Mouse (Mus musculus): Measurements from ENCODE around the gene Nkx2-4. TPM values are rescaled to one million over a fixed set of nuclear protein-coding genes. Genes with fewer than 3 reads are reported as not detected.

Nkx2-4 gene
- polyA plus RNA-seq (2014; fragmentation: Illumina TruSeq; extraction: RNeasy Lipid Tissue Mini Kit (QIAGEN cat#74804); ENCODE audit: insufficient read depth, low read depth, low replicate concordance) = not detected

DNA sequence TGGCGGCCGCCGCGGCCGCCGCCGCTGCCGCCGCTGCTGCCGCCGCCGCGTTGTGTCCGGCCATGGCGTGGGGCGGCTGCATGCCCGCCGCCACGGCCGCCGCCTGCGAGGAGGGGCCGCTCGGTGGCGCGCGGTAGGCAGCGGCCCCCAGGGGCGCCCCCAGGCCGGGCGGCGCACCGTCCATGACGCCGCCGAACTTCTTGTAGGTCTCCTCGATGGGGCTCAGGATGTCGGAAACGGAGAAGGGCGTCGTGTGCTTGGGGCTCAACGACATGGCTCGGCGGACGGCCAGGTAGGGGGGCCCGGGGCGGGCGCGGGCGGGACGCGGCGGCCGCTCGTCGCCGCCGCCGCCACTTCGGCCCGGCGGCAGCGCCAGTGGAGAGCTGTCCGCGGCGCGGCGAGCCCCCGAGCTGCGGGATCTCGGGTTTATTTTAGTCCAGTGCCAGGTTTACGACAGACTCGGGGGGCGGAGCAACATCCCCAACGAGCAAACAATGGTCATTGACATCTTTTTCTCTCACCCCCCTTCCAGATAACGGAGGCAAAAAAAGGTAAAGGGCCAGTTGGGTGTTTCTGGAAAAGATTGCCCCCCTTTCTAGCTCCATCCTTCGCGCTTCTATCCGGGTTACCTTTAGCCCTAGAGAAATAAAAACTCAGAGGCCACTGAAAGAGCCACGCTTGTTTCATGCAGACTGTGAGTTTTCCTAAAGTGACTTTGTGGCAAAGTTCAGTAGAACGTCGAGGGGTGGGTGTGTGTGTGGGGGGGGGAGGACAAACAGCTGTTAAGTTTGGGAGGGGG lies at the start of gene Nkx2-4:
TSS of gene Nkx2-4 (minus strand) at position 374 of the 799 bp plus-strand sequence.

Other genes with a start within 250 kb of the Nkx2-4 start
- 32.5 TPM for gene Kiz, start 229.6 kb downstream of the Nkx2-4 start, polyA plus RNA-seq (2014; fragmentation: Illumina TruSeq; extraction: RNeasy Lipid Tissue Mini Kit (QIAGEN cat#74804); ENCODE audit: insufficient read depth, low read depth, low replicate concordance)
- 20.7 TPM for gene Xrn2, start 72.4 kb downstream of the Nkx2-4 start, polyA plus RNA-seq (2014; fragmentation: Illumina TruSeq; extraction: RNeasy Lipid Tissue Mini Kit (QIAGEN cat#74804); ENCODE audit: insufficient read depth, low read depth, low replicate concordance)
- not detected for gene Nkx2-2, start 108.8 kb upstream of the Nkx2-4 start, polyA plus RNA-seq (2014; fragmentation: Illumina TruSeq; extraction: RNeasy Lipid Tissue Mini Kit (QIAGEN cat#74804); ENCODE audit: insufficient read depth, low read depth, low replicate concordance)

Data from lung, adult 10 weeks (tissue).